Mouse (Mus musculus) brain, embryonic 14.5 days (tissue): ENCODE measurements around the gene Klhdc8a.

Source experiments
- CTCF ChIP-seq: fragments of 200-500 bp; IDR thresholded peaks from 2 replicates; pipeline ENCODE4 v1.5.1; 2012; ENCODE audit warnings: inconsistent platforms, mild to moderate bottlenecking, moderate library complexity, borderline replicate concordance; ENCODE audit not compliant: insufficient read depth, insufficient read length; ENCODE audit errors: extremely low read depth
- POLR2A ChIP-seq: fragments of 200-500 bp; IDR thresholded peaks from 2 replicates; pipeline ENCODE4 v1.6.1; 2012; ENCODE audit warnings: mild to moderate bottlenecking, inconsistent platforms, borderline replicate concordance; ENCODE audit not compliant: poor library complexity, insufficient read depth, insufficient read length, severe bottlenecking; ENCODE audit errors: extremely low read depth

GRCm38 (mm10) chr1:132345514-132345913, 47.1 kb downstream of the Klhdc8a start:
- TF ChIP-seq CTCF, result no peak
- no peak for TF ChIP-seq POLR2A
